9 mouse cellular contexts compared by ENCODE assay signal in the genomic region with DNA sequence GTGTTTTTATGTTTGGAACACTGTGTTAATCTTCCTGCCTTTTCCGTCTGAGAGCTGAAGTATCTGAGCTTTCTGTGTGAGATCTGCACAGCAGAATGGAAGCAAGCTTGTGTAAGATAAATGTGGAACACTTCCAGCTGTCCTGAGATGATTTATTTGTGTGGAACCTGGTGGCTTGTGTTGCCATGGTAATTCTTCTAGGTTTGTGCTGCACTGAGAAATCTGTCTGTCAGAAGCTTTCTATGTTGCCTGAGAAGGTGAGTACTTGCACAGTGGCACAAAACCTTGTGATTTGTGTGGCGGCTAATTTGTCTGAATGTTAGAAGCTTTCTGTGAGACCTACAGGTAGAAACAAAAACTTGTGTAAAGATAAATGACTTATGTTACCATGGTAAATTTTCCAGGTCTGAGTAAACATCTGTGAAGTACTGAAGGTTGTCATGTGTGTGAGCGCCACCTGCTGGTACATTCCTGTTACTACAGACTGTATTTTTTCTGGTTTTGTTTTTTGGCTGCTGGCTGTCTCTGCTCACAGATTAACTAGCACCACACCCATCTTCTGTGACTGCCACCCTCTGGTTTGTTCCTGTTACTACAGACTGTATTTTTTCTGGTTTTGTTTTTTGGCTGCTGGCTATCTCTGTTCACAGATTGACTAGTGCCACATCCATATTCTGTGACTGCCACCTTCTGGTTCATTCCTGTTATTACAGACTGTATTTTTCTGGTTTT. TPM values are rescaled to one million over a fixed set of nuclear protein-coding genes. Genes with fewer than 3 reads are reported as not detected.
DNase-seq lines count a peak whose midpoint lies in the region; ATAC-seq lines count a peak whose summit lies in the region.
"Had no signal": no experiment of that assay in that cellular context is flagged by ENCODE, and none has a peak within 500 bp of the region (broad histone marks: within the 10 kb centered on the region; RNA-seq: fewer than 3 reads in every experiment).

No protein-coding gene starts in this region.

- DNase-seq in 416B (ENCODE audit: low read depth), result peak; percentile 61
- peak; percentile 30 to 38 for DNase-seq in cerebellum, postnatal 14 days
- peak; percentile 22 for DNase-seq in gastrocnemius, adult 18-20 months (ENCODE audit: low spot score)
- DNase-seq in hindlimb bud, embryonic 11.5 days (ENCODE audit: extremely low spot score, low read depth, low spot score), result peak; percentile 0
- peak; percentile 12 for DNase-seq in layer of hippocampus, postnatal 36 days
- DNase-seq in lung, postnatal 14 days, result peak; percentile 5
- DNase-seq in right cerebral cortex, postnatal 4 days, result peak; percentile 11

- peak; percentile 40 for ATAC-seq in activated CD4-positive, CD25-positive, alpha-beta regulatory T cell, adult 4 months

RNA-seq across cellular contexts. Expression of a gene that starts 2.9 kb away (rescaled TPM):
- polyA plus RNA-seq in activated CD4-positive, CD25-positive, alpha-beta regulatory T cell, adult 4 months (2017; shearing (Covaris generic)), result not detected
- total RNA-seq in gastrocnemius, adult 18-20 months (2021), result not detected
- not detected for total RNA-seq in layer of hippocampus, postnatal 36 days (2021)

RNA-seq across cellular contexts. Expression of a gene that starts 26.0 kb away (rescaled TPM):
- not detected for polyA plus RNA-seq in activated CD4-positive, CD25-positive, alpha-beta regulatory T cell, adult 4 months (2017; shearing (Covaris generic))
- total RNA-seq in gastrocnemius, adult 18-20 months (2021), result not detected
- total RNA-seq in layer of hippocampus, postnatal 36 days (2021), result not detected
- polyA plus RNA-seq: heart, embryonic 15.5 days had no signal

Comparison
In these comparisons a context has a peak if more than half of its experiments do, and no peak if none do; other contexts are left out.
1. Peak in every context shown above with its lines: DNase-seq and ATAC-seq.
2. DNase-seq: peak in every context shown above with its lines; median percentile 61 in 416B; 34 in cerebellum, postnatal 14 days; 22 in gastrocnemius, adult 18-20 months; 12 in layer of hippocampus, postnatal 36 days; 11 in right cerebral cortex, postnatal 4 days; 5 in lung, postnatal 14 days; 0 in hindlimb bud, embryonic 11.5 days.